Mouse (Mus musculus): ENCODE data around the gene Krt23.

GRCm38 (mm10) chr11:99472405-99472804 is 20.5 kb downstream of the Krt23 start:
- TF ChIP-seq CTCF (IDR thresholded peaks at IDR 0.05; ENCODE audit: control insufficient read depth, insufficient read depth, insufficient read length) (no peak), FOSL1 (IDR thresholded peaks at IDR 0.05; ENCODE audit: insufficient read depth, low read length, poor library complexity, severe bottlenecking) (no peak), MYOG (IDR thresholded peaks at IDR 0.05; ENCODE audit: control insufficient read depth, extremely low read depth, insufficient read length) (no peak), CEBPB (IDR thresholded peaks at IDR 0.05; ENCODE audit: low read depth) (no peak), MYOD1 (IDR thresholded peaks at IDR 0.05; ENCODE audit: control insufficient read depth, insufficient read length, low read depth) (no peak), MAX (IDR thresholded peaks at IDR 0.05) (peak; percentile 63)

Data from C2C12 (cell line).